Mouse (Mus musculus) liver, adult 2 months (tissue): ENCODE data around the gene Dchs2. TPM values are rescaled to one million over a fixed set of nuclear protein-coding genes. Genes with fewer than 3 reads are reported as not detected.

Experiments used
- DNase-seq: peaks from one replicate; pipeline ENCODE4 v3.0.0-alpha.2; 2011; ENCODE audit warnings: low read depth, low spot score; ENCODE audit errors: extremely low read depth
- H3K27ac ChIP-seq: fragments of 200-500 bp; replicated peaks from 2 replicates; pipeline ENCODE4 v1.5.1; 2012; ENCODE audit warnings: low read depth, mild to moderate bottlenecking, control low read depth, inconsistent platforms, low read length; ENCODE audit not compliant: insufficient read depth
- H3K27me3 ChIP-seq: fragments of 200-500 bp; 2 replicates; pipeline ENCODE4 v1.6.1; 2012; ENCODE audit warnings: mild to moderate bottlenecking, moderate library complexity, low read length, inconsistent platforms; ENCODE audit not compliant: control insufficient read depth, insufficient read depth
- H3K36me3 ChIP-seq: fragments of 200-500 bp; 2 replicates; pipeline ENCODE4 v1.6.1; 2012; ENCODE audit warnings: low read length, inconsistent platforms; ENCODE audit not compliant: control insufficient read depth, insufficient read depth
- H3K4me1 ChIP-seq: fragments of 200-500 bp; 2 replicates; pipeline ENCODE4 v1.6.1; 2011; ENCODE audit warnings: low read length; ENCODE audit not compliant: control insufficient read depth, insufficient read depth
- H3K4me3 ChIP-seq: fragments of 200-500 bp; 2 replicates; pipeline ENCODE4 v1.5.1; 2011; ENCODE audit warnings: low read depth, mild to moderate bottlenecking, control low read depth, low read length, moderate library complexity; ENCODE audit not compliant: insufficient read depth
- H3K79me2 ChIP-seq: fragments of 200-500 bp; 2 replicates; pipeline ENCODE4 v1.6.1; 2012; ENCODE audit warnings: inconsistent platforms, mild to moderate bottlenecking, low read length, moderate library complexity; ENCODE audit not compliant: control insufficient read depth, insufficient read depth
- H3K9ac ChIP-seq: fragments of 200-500 bp; 2 replicates; pipeline ENCODE4 v1.6.1; 2012; ENCODE audit warnings: low read depth, mild to moderate bottlenecking, control low read depth, inconsistent platforms, low read length
- CTCF ChIP-seq: fragments of 200-500 bp; IDR thresholded peaks from 2 replicates; pipeline ENCODE4 v1.5.1; 2011; ENCODE audit warnings: low read depth, low read length, control low read depth
- POLR2A ChIP-seq: fragments of 200-500 bp; IDR thresholded peaks from 2 replicates; pipeline ENCODE4 v1.6.1; 2011; ENCODE audit warnings: low read length, control low read depth; ENCODE audit not compliant: insufficient read depth; ENCODE audit errors: extremely low read depth
- WGBS: fragments of 180-500 bp; shearing (Covaris S2); methylation state at CpG from one replicate; pipeline ENCODE4 v1.1.7; 2018; 5-methylcytosine and 5-hydroxymethylcytosine counted together
- polyA plus RNA-seq: library from polyadenylated mRNA; depleted of rRNA; stranded (reverse); fragments of >200 nt; gene quantifications from 2 replicates; pipeline ENCODE4 v1.2.3, GENCODE M21; 2012
- total RNA-seq: library from RNA; depleted of rRNA; stranded (reverse); fragments of >200 nt; gene quantifications from 2 replicates; pipeline ENCODE4 v1.2.3, GENCODE M21; 2014

Gene Dchs2
- total and polyA plus RNA-seq, 2 experiments, result 0.01 to 0.09 TPM

- Histone ChIP-seq H3K27ac (no peak overlapping the region), H3K36me3 (no peaks in the 10 kb centered on the region), H3K27me3 (no peaks in the 10 kb centered on the region), H3K79me2 (no peaks in the 10 kb centered on the region), H3K9ac (no peak overlapping the region), H3K4me3 (no peak overlapping the region), H3K4me1 (no peaks in the 10 kb centered on the region)
- DNase-seq, result no peak
- TF ChIP-seq POLR2A, result no peak
- no peak for TF ChIP-seq CTCF
- 83% methylated on average over 3 of the region's 3 CpGs for WGBS
These were observed 35.9 kb downstream of the Dchs2 start for GRCm38 (mm10) chr3:83163676-83164075.

DNA sequence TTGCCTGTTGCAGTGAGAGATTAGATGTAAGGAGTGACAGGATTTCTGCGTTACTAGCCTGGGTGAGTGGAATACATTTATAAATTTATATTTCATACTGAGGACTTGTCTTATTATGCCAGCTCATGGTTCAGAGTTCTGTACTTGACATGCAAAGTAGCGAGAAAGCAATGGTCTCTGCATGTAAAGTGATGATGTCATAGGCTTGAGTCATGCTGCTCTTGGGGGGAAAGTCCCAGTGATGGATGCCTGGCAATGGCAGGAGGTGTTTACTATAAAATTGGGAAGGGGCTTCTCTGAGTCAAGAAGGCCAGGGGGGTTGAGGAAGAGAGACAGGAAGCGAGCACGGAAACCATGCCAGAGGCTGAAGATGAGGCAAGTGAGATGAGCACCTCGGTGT is 57.8 kb downstream of the Dchs2 start:
- no peaks in the 10 kb centered on the region for H3K79me2 ChIP-seq

GRCm38 (mm10) chr3:83191271-83191670 is 63.5 kb downstream of the Dchs2 start:
- no peak for DNase-seq
- H3K4me1 ChIP-seq, result no peaks in the 10 kb centered on the region; the same call in 1 of the 2 replicates
- 87% methylated on average over 2 of the region's 2 CpGs for WGBS
- TF ChIP-seq CTCF, result no peak
- no peak for TF ChIP-seq POLR2A
- H3K27me3 ChIP-seq, result no peaks in the 10 kb centered on the region
- H3K4me3 ChIP-seq, result no peak overlapping the region
- H3K9ac ChIP-seq, result no peak overlapping the region
- H3K79me2 ChIP-seq, result no peaks in the 10 kb centered on the region
- H3K27ac ChIP-seq, result no peak overlapping the region
- no peaks in the 10 kb centered on the region for H3K36me3 ChIP-seq

More for the DNA sequence above, 57.8 kb downstream of the Dchs2 start:
- TF ChIP-seq CTCF (no peak), POLR2A (no peak)
- no peaks in the 10 kb centered on the region for H3K36me3 ChIP-seq
- no peaks in the 10 kb centered on the region for H3K27me3 ChIP-seq
- no peak overlapping the region for H3K9ac ChIP-seq
- no peak overlapping the region for H3K4me3 ChIP-seq
- 90% methylated on average over 5 of the region's 5 CpGs for WGBS
- H3K27ac ChIP-seq, result no peak overlapping the region
- H3K4me1 ChIP-seq, result no peaks in the 10 kb centered on the region
- no peak for DNase-seq

- Histone ChIP-seq H3K36me3 (no peaks in the 10 kb centered on the region), H3K9ac (no peak overlapping the region), H3K27ac (no peak overlapping the region), H3K4me3 (no peak overlapping the region), H3K4me1 (no peaks in the 10 kb centered on the region; the same call in 1 of the 2 replicates), H3K79me2 (no peaks in the 10 kb centered on the region), H3K27me3 (no peaks in the 10 kb centered on the region)
- DNase-seq, result no peak
- 35% methylated on average over 1 of the region's 1 CpGs for WGBS
- no peak for TF ChIP-seq CTCF
- TF ChIP-seq POLR2A, result no peak
These were observed 64.7 kb downstream of the Dchs2 start for GRCm38 (mm10) chr3:83192401-83192800.

DNA sequence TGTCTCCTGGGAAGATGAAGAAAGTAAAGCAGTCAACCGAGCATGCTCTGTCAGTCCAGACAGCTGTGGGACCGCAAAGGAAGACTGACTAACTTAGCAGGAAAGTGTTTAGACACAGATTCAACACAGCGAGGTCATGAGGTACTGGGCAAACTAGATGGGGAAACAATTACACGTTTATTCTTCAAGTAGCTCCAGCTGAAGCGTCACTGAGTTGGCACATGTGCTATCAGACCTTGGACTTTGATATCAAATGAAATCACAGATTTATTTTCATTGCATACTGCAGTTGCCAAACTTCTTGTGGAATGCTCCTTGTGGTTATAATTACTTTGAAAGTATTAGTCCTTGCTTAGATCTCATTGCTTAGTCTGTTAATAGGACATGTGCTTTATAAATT is 67.2 kb downstream of the Dchs2 start:
- no peak for TF ChIP-seq POLR2A
- TF ChIP-seq CTCF, result no peak
- Histone ChIP-seq H3K36me3 (no peaks in the 10 kb centered on the region), H3K4me3 (no peak overlapping the region), H3K4me1 (no peaks in the 10 kb centered on the region; the same call in 1 of the 2 replicates), H3K27ac (no peak overlapping the region), H3K9ac (no peak overlapping the region), H3K79me2 (no peaks in the 10 kb centered on the region), H3K27me3 (no peaks in the 10 kb centered on the region)
- peak; percentile 59 for DNase-seq
- WGBS, result 36% methylated on average over 5 of the region's 5 CpGs

DNA sequence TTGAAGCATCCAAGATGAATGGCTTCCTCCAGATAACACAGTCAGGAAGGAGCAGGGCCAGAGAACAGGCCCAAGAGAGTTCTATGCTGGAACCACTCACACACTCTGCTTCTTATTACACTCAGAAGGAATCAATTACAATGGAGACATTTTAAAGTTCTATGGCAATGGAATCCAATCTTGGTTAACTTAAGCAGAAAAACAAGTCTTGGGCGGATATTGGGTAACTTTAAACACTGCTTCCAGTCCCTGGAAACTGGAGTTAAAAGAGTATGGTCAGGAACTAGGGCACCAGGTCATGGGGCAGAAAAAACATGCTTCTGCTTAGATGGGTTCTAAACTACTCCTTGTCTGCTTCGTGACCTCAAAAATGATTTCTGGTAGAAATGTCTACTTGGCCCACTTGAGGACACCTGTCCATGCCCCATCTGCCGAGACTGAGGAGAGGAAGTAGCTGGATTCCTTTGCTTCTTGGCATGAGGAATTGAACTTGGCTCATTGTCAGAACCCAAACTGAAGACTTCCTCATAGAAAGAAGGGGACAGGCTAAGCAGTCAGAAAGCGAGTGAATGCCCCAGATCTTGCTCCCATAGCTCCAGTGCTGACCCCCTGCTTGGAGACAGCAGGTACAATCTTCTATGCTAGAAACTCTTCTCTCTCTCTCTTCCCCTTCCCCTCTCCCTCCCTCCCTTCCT is 73.7 kb downstream of the Dchs2 start:
- Histone ChIP-seq H3K36me3 (no peaks in the 10 kb centered on the region), H3K9ac (no peak overlapping the region), H3K4me1 (no peaks in the 10 kb centered on the region), H3K27ac (no peak overlapping the region), H3K27me3 (no peaks in the 10 kb centered on the region), H3K4me3 (no peak overlapping the region), H3K79me2 (no peaks in the 10 kb centered on the region)
- TF ChIP-seq POLR2A (no peak), CTCF (no peak)
- DNase-seq, result no peak
- 61% methylated on average over 4 of the region's 4 CpGs for WGBS
